Mouse (Mus musculus) cerebellum, adult 2 months (tissue): Measurements from ENCODE around the gene Krtap7-1.

Experiments
- CTCF ChIP-seq: fragments of 200-500 bp; IDR thresholded peaks from 2 replicates; pipeline ENCODE4 v1.5.1; 2011; ENCODE audit warnings: low read depth, mild to moderate bottlenecking, control low read depth, low read length, moderate library complexity, borderline replicate concordance; ENCODE audit not compliant: insufficient read depth
- POLR2A ChIP-seq: fragments of 200-500 bp; IDR thresholded peaks from 2 replicates; pipeline ENCODE4 v1.6.1; 2011; ENCODE audit warnings: low read length, control low read depth, borderline replicate concordance; ENCODE audit not compliant: insufficient read depth

DNA sequence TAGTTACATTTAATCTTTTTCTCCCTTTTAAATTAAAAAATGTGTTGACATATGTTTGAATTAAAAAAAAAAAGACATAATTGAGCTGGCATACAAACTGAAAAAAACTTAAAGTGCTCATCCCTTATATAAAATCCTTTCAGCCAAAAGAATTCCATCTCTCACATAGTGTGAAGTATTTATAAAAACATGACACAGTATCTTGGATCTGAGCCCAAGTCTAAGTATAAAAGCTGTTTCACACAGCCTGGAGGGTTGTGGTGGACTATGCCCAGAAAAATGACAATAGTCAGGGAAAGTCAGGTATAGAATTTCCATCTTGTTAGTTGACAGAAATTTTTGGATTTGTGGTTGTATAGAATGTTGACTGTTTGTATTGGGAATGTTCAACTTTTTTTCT, 42.2 kb upstream of the Krtap7-1 start:
- TF ChIP-seq CTCF (no peak), POLR2A (no peak)
